8 mouse cellular contexts compared by ENCODE assay signal in the genomic region with DNA sequence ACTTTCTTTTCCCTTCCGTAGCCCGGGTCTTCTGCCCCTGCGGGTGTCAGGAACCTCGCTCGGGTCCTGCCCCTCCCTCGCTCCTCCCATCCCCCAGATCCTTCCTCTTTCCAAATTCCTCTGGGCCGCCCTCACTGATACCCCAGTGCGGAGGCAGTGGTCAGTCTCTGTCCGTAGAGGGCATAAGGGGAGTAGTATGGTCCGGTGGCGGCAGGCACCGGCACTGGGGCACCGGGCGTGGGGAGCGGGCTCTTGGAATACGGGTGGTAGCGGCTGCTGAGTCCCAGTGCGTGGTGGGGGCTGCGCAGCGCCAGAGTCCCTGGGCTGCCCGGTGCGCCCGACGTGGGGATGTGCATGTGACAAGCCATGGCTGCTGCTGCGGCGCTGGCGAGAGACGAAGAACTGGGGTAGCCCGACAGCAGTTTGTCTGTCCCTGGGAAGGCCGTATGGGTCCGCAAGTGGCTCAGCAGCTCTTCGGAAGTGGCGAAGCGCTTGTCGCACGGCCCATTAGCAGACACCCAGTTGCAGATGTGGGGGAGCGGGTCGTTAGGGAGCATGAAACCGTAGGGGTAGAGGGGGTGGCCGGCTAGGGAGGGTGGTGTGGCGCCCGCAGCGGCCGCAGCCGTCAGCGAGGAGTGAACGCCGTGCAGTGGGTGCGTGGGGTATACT. TPM values are rescaled to one million over a fixed set of nuclear protein-coding genes. Genes with fewer than 3 reads are reported as not detected.
DNase-seq lines count a peak whose midpoint lies in the region; ATAC-seq and TF ChIP-seq lines count a peak whose summit lies in the region.

No protein-coding gene starts in this region.

- peaks cover 51% of the 10 kb centered on the region for H3K27me3 ChIP-seq in heart, embryonic 13.5 days (replicated peaks)
- H3K27me3 ChIP-seq in kidney, postnatal 0 days (ENCODE audit: insufficient read depth, low read length), result no peaks in the 10 kb centered on the region
- H3K27me3 ChIP-seq in stomach, postnatal 0 days (ENCODE audit: control insufficient read depth, insufficient read depth, low read length), result no peaks in the 10 kb centered on the region

- peak overlapping the region; percentile 95 for H3K4me2 ChIP-seq in heart, embryonic 13.5 days
- peak overlapping the region; percentile 65 for H3K4me2 ChIP-seq in kidney, postnatal 0 days (ENCODE audit: low read length)
- peak overlapping the region; percentile 94 for H3K4me2 ChIP-seq in stomach, postnatal 0 days (replicated peaks; ENCODE audit: low read depth)

- peak overlapping the region; percentile 91 for H3K9ac ChIP-seq in heart, embryonic 13.5 days
- peak overlapping the region; percentile 87 for H3K9ac ChIP-seq in kidney, postnatal 0 days (ENCODE audit: low read depth, low read length)
- H3K9ac ChIP-seq in stomach, postnatal 0 days (ENCODE audit: low read length), result peak overlapping the region; percentile 96

- TF ChIP-seq EP300 in stomach, postnatal 0 days (optimal IDR thresholded peaks at IDR 0.05), result no peak

- H3K36me3 ChIP-seq in heart, embryonic 13.5 days, result peaks cover 11% of the 10 kb centered on the region
- H3K36me3 ChIP-seq in kidney, postnatal 0 days (ENCODE audit: insufficient read depth, low read length), result peaks cover 11% of the 10 kb centered on the region
- H3K36me3 ChIP-seq in stomach, postnatal 0 days (ENCODE audit: control insufficient read depth, insufficient read depth, low read length), result peaks cover 11% of the 10 kb centered on the region; the same call in 1 of the 2 replicates

- H3K27ac ChIP-seq in heart, embryonic 13.5 days (replicated peaks), result peak overlapping the region; percentile 96
- peak overlapping the region; percentile 99 for H3K27ac ChIP-seq in kidney, postnatal 0 days
- H3K27ac ChIP-seq in stomach, postnatal 0 days (replicated peaks), result peak overlapping the region; percentile 99

- H3K4me1 ChIP-seq in heart, embryonic 13.5 days, result peaks cover 57% of the 10 kb centered on the region
- H3K4me1 ChIP-seq in kidney, postnatal 0 days (replicated peaks; ENCODE audit: insufficient read depth, low read length), result peaks cover 10% of the 10 kb centered on the region; the same call in 1 of the 2 replicates
- peaks cover 5% of the 10 kb centered on the region; the same call in 1 of the 2 replicates for H3K4me1 ChIP-seq in stomach, postnatal 0 days (replicated peaks; ENCODE audit: control insufficient read depth, insufficient read depth)

- no peak for TF ChIP-seq CTCF in kidney, postnatal 0 days (IDR thresholded peaks at IDR 0.05; ENCODE audit: low read depth)
- no peak for TF ChIP-seq CTCF in stomach, postnatal 0 days (IDR thresholded peaks at IDR 0.05; ENCODE audit: low read depth)

- 7% methylated on average over 49 of the region's 49 CpGs for WGBS in heart, embryonic 13.5 days
- under 1% methylated on average over 49 of the region's 49 CpGs for WGBS in kidney, postnatal 0 days
- WGBS in stomach, postnatal 0 days, result 5% methylated on average over 49 of the region's 49 CpGs

- no peak for ATAC-seq in heart, embryonic 13.5 days (ENCODE audit: extremely low read depth, insufficient number of reproducible peaks, low FRiP score, low TSS enrichment)
- ATAC-seq in kidney, postnatal 0 days (replicated peaks; ENCODE audit: low FRiP score, low read depth), result no peak
- no peak for ATAC-seq in stomach, postnatal 0 days (ENCODE audit: low FRiP score, low TSS enrichment)

- peak overlapping the region; percentile 84 for H3K4me3 ChIP-seq in heart, embryonic 13.5 days
- peak overlapping the region; percentile 67 for H3K4me3 ChIP-seq in kidney, postnatal 0 days (replicated peaks; ENCODE audit: low read depth, low read length)
- H3K4me3 ChIP-seq in stomach, postnatal 0 days (ENCODE audit: low read depth, low read length), result peak overlapping the region; percentile 90

- H3K9me3 ChIP-seq in heart, embryonic 13.5 days, result no peaks in the 10 kb centered on the region
- no peaks in the 10 kb centered on the region for H3K9me3 ChIP-seq in kidney, postnatal 0 days (replicated peaks; ENCODE audit: low read length)
- no peaks in the 10 kb centered on the region for H3K9me3 ChIP-seq in stomach, postnatal 0 days (ENCODE audit: control insufficient read depth, low read length)

- peak; percentile 19 to 20 for DNase-seq in cerebellum, postnatal 14 days
- no peak for DNase-seq in cerebellum, postnatal 36 days
- DNase-seq in embryo, embryonic 11.5 days (ENCODE audit: low read depth, low spot score), result peak; percentile 22
- DNase-seq in kidney, postnatal 0 days (ENCODE audit: low spot score), result peak; percentile 62
- peak; percentile 57 for DNase-seq in lung, postnatal 25 days (ENCODE audit: low spot score)
- DNase-seq in stomach, postnatal 0 days (ENCODE audit: low spot score), result peak; percentile 60
- no peak for DNase-seq in frontal cortex, postnatal 10 days (ENCODE audit: low spot score in 2 of 2)

RNA-seq across cellular contexts. Expression of a gene that starts 4.5 kb away (rescaled TPM):
- polyA plus RNA-seq in heart, embryonic 13.5 days (2015; fragmentation: Nextera tagmentation; extraction: Ambion mirVana), result 3.3 and 4.2 TPM in 2 replicates
- polyA plus RNA-seq in kidney, postnatal 0 days (2015; fragmentation: Nextera tagmentation; extraction: Ambion mirVana), result 34.2 and 41.4 TPM in 2 replicates
- polyA plus RNA-seq in stomach, postnatal 0 days (2015; fragmentation: Nextera tagmentation; extraction: Ambion mirVana), result 10.0 and 11.3 TPM in 2 replicates

RNA-seq across cellular contexts. Expression of a gene that starts 34.6 kb away (rescaled TPM):
- 0.43 and 0.60 TPM in 2 replicates for polyA plus RNA-seq in heart, embryonic 13.5 days (2015; fragmentation: Nextera tagmentation; extraction: Ambion mirVana)
- 0.83 and 1.3 TPM in 2 replicates for polyA plus RNA-seq in kidney, postnatal 0 days (2015; fragmentation: Nextera tagmentation; extraction: Ambion mirVana)
- polyA plus RNA-seq in stomach, postnatal 0 days (2015; fragmentation: Nextera tagmentation; extraction: Ambion mirVana), result 0.39 and 0.46 TPM in 2 replicates

Comparison
In these comparisons a context has a peak if more than half of its experiments do, and no peak if none do; other contexts are left out.
1. DNase-seq: peak in cerebellum, postnatal 14 days (2 of 2), embryo, embryonic 11.5 days (single experiment), kidney, postnatal 0 days (single experiment), lung, postnatal 25 days (single experiment) and stomach, postnatal 0 days (single experiment); none in cerebellum, postnatal 36 days (0 of 2) and frontal cortex, postnatal 10 days (0 of 2).
2. Peak in every context shown above with its lines, with median percentiles within 50 percentile points of each other: H3K27ac ChIP-seq, H3K4me2 ChIP-seq, H3K4me3 ChIP-seq and H3K9ac ChIP-seq.